Mouse (Mus musculus) MEL (cell line): Measurements from ENCODE around the gene Hnrnpc. TPM values are rescaled to one million over a fixed set of nuclear protein-coding genes. Genes with fewer than 3 reads are reported as not detected.
"Not testable (repeated sequence)": the region's sequence is repeated elsewhere in the genome, so short reads cannot be mapped to it uniquely, and the experiment has no call there.

Experiments used
- DNase-seq: peaks from one replicate; pipeline ENCODE4 v3.0.0; 2011; ENCODE audit warnings: low read depth, low spot score
- H3K27ac ChIP-seq: 2 replicates; pipeline ENCODE4 v1.5.1; 2012; ENCODE audit warnings: low read depth, mild to moderate bottlenecking, control low read depth, low read length, moderate library complexity; ENCODE audit not compliant: control insufficient read depth
- H3K27me3 ChIP-seq, 2 experiments: fragments of 150-350 bp in 1 of 2; sonication (generic) in 1 of 2; 2 replicates each; pipeline ENCODE4 v1.6.1; 2012; ENCODE audit warnings: low read length in 2 of 2, mild to moderate bottlenecking in 2 of 2, improper control_type of control experiment in 1 of 2, moderate library complexity in 1 of 2; ENCODE audit not compliant: insufficient read depth in 2 of 2, control insufficient read depth in 1 of 2
- H3K36me3 ChIP-seq, 2 experiments: 2 replicates each; pipeline ENCODE4 v1.6.1; 2012 to 2014; ENCODE audit warnings: low read length in 2 of 2, improper control_type of control experiment in 1 of 2, inconsistent platforms in 1 of 2, mild to moderate bottlenecking in 1 of 2; ENCODE audit not compliant: insufficient read depth in 2 of 2, control insufficient read depth in 1 of 2
- H3K4me1 ChIP-seq, 2 experiments: fragments of 150-350 bp in 1 of 2; sonication (generic) in 1 of 2; 2 replicates each; pipeline ENCODE4 v1.6.1; 2012; ENCODE audit warnings: low read length in 2 of 2, improper control_type of control experiment in 1 of 2, mild to moderate bottlenecking in 1 of 2; ENCODE audit not compliant: insufficient read depth in 2 of 2, control insufficient read depth in 1 of 2
- H3K4me3 ChIP-seq, 2 experiments: fragments of 150-350 bp in 1 of 2; sonication (generic) in 1 of 2; 2 replicates each; pipeline ENCODE4 v1.5.1; 2012; ENCODE audit warnings: low read depth in 2 of 2, low read length in 2 of 2, mild to moderate bottlenecking in 2 of 2, moderate library complexity in 2 of 2, control low read depth in 1 of 2, improper control_type of control experiment in 1 of 2; ENCODE audit not compliant: control insufficient read depth in 1 of 2, insufficient read depth in 1 of 2
- H3K79me2 ChIP-seq: 2 replicates; pipeline ENCODE4 v1.6.1; 2012; ENCODE audit warnings: mild to moderate bottlenecking, low read length, moderate library complexity; ENCODE audit not compliant: control insufficient read depth, poor library complexity, insufficient read depth
- H3K9ac ChIP-seq: 2 replicates; pipeline ENCODE4 v1.6.1; 2012; ENCODE audit warnings: low read depth, mild to moderate bottlenecking, control low read depth, low read length, moderate library complexity; ENCODE audit not compliant: control insufficient read depth, poor library complexity, severe bottlenecking
- H3K9me3 ChIP-seq: fragments of 150-350 bp; sonication (generic); replicated peaks from 2 replicates; pipeline ENCODE4 v1.6.1; 2012; ENCODE audit warnings: mild to moderate bottlenecking, low read length, improper control_type of control experiment, moderate library complexity; ENCODE audit not compliant: insufficient read depth
- ETS1 ChIP-seq: IDR thresholded peaks from 2 replicates; pipeline ENCODE4 v1.6.1; 2012; ENCODE audit warnings: low read depth, mild to moderate bottlenecking, inconsistent platforms, low read length, improper control_type of control experiment, moderate library complexity
- GABPA ChIP-seq: IDR thresholded peaks from 2 replicates; pipeline ENCODE4 v1.6.1; 2012; ENCODE audit warnings: low read depth, mild to moderate bottlenecking, inconsistent platforms, low read length, improper control_type of control experiment, moderate library complexity
- GATA1 ChIP-seq: IDR thresholded peaks from 2 replicates; pipeline ENCODE4 v1.6.1; 2011; ENCODE audit warnings: low read depth, low read length, improper control_type of control experiment
- HCFC1 ChIP-seq: IDR thresholded peaks from 2 replicates; pipeline ENCODE4 v1.6.1; 2012; ENCODE audit warnings: low read depth, mild to moderate bottlenecking, inconsistent platforms, low read length, improper control_type of control experiment, moderate library complexity
- KAT2A ChIP-seq: conservative IDR thresholded peaks from 2 replicates; pipeline ENCODE4 v1.6.1; 2012; ENCODE audit warnings: low read depth, low read length, improper control_type of control experiment, inconsistent platforms
- MYC ChIP-seq: IDR thresholded peaks from 2 replicates; pipeline ENCODE4 v1.6.1; 2011; ENCODE audit warnings: low read depth, mild to moderate bottlenecking, low read length, improper control_type of control experiment, moderate library complexity
- POLR2A ChIP-seq, 2 experiments: IDR thresholded peaks; 2 replicates each; pipeline ENCODE4 v1.6.1; 2011 to 2012; ENCODE audit warnings: low read length in 2 of 2, mild to moderate bottlenecking in 2 of 2, control low read depth in 1 of 2, improper control_type of control experiment in 1 of 2, low read depth in 1 of 2, moderate library complexity in 1 of 2; ENCODE audit not compliant: control insufficient read depth in 1 of 2, insufficient read depth in 1 of 2, poor library complexity in 1 of 2
- RAD21 ChIP-seq: IDR thresholded peaks from 2 replicates; pipeline ENCODE4 v1.6.1; 2011; ENCODE audit warnings: mild to moderate bottlenecking, low read depth, low read length, improper control_type of control experiment
- RCOR1 ChIP-seq: IDR thresholded peaks from 2 replicates; pipeline ENCODE4 v1.6.1; 2012; ENCODE audit warnings: low read depth, mild to moderate bottlenecking, inconsistent platforms, low read length, improper control_type of control experiment
- TAL1 ChIP-seq: IDR thresholded peaks from 2 replicates; pipeline ENCODE4 v1.6.1; 2012; ENCODE audit warnings: mild to moderate bottlenecking, inconsistent platforms, low read length, moderate library complexity, mixed read lengths
- TCF12 ChIP-seq: IDR thresholded peaks from 2 replicates; pipeline ENCODE4 v1.6.1; 2014; ENCODE audit warnings: low read depth, mild to moderate bottlenecking, inconsistent platforms, low read length, improper control_type of control experiment, moderate library complexity
- UBTF ChIP-seq: IDR thresholded peaks from 2 replicates; pipeline ENCODE4 v1.6.1; 2012; ENCODE audit warnings: low read depth, mild to moderate bottlenecking, inconsistent platforms, low read length, improper control_type of control experiment, moderate library complexity, borderline replicate concordance; ENCODE audit not compliant: insufficient read depth
- USF1 ChIP-seq: IDR thresholded peaks from 2 replicates; pipeline ENCODE4 v1.6.1; 2014; ENCODE audit warnings: low read depth, mild to moderate bottlenecking, inconsistent platforms, low read length, improper control_type of control experiment, moderate library complexity
- ZC3H11A ChIP-seq: IDR thresholded peaks from 2 replicates; pipeline ENCODE4 v1.6.1; 2012; ENCODE audit warnings: low read depth, mild to moderate bottlenecking, inconsistent platforms, low read length, improper control_type of control experiment
- ZKSCAN1 ChIP-seq: IDR thresholded peaks from 2 replicates; pipeline ENCODE4 v1.6.1; 2012; ENCODE audit warnings: low read depth, mild to moderate bottlenecking, inconsistent platforms, low read length, improper control_type of control experiment, moderate library complexity
- ZNF384 ChIP-seq: IDR thresholded peaks from 2 replicates; pipeline ENCODE4 v1.6.1; 2012; ENCODE audit warnings: low read depth, mild to moderate bottlenecking, inconsistent platforms, low read length, improper control_type of control experiment
- polyA plus RNA-seq, 2 experiments: library from polyadenylated mRNA; stranded (reverse) in 1 of 2; unstranded in 1 of 2; fragments of >175 nt in 1 of 2; fragments of >200 nt in 1 of 2; gene quantifications; 2 replicates each; pipeline versions ENCODE4 v1.2.1 to v1.2.4; 2012; ENCODE audit warnings: low replicate concordance in 2 of 2, low read depth in 1 of 2; ENCODE audit not compliant: insufficient read length in 2 of 2, insufficient read depth in 1 of 2, missing spikeins in 1 of 2
- total RNA-seq: library from RNA; depleted of rRNA; stranded (reverse); fragments of 300-350 nt; gene quantifications from 2 replicates; pipeline ENCODE4 v1.2.3, GENCODE M21; 2012

Gene Hnrnpc
- total and polyA plus RNA-seq, 3 experiments: 272 to 3,096 (median 626) TPM

GRCm38 (mm10) chr14:52060800-52061199 is 43.0 kb downstream of the Hnrnpc start:
- no peaks in the 10 kb centered on the region for H3K27me3 ChIP-seq
- DNase-seq: no peak
- H3K27ac ChIP-seq: no peak overlapping the region
- no peaks in the 10 kb centered on the region for H3K4me1 ChIP-seq
- no peak overlapping the region for H3K4me3 ChIP-seq
- no peaks in the 10 kb centered on the region for H3K36me3 ChIP-seq
- H3K9me3 ChIP-seq: no peaks in the 10 kb centered on the region
- no peak for TF ChIP-seq RCOR1
- no peak for TF ChIP-seq GABPA
- TF ChIP-seq ZKSCAN1: no peak
- no peak for TF ChIP-seq KAT2A
- TF ChIP-seq TAL1: no peak
- TF ChIP-seq ZC3H11A: no peak
- no peak overlapping the region for H3K9ac ChIP-seq
- no peaks in the 10 kb centered on the region for H3K79me2 ChIP-seq

DNA sequence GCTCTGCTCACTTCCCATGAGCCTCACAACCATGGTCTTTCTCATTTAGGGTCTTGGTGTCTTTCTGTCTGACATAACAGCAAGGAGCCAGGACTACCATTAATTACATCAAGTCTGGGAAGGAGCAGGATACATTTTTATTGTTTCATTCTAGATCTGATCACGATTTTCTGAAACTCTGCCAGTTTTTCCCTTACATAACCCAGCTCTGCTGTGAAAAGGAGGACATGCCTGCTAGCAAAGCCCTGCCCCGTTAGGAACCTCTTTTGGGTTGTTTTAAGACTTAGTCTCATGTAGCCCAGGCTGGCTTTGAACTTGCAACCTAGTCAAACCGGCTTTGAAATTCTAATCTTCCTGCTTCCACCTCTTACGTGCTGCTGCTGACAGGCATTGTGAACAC is 43.8 kb downstream of the Hnrnpc start:
- no peaks in the 10 kb centered on the region for H3K27me3 ChIP-seq
- no peak overlapping the region for H3K9ac ChIP-seq
- no peaks in the 10 kb centered on the region for H3K9me3 ChIP-seq
- H3K27ac ChIP-seq: no peak overlapping the region
- H3K4me1 ChIP-seq: no peaks in the 10 kb centered on the region
- H3K4me3 ChIP-seq: no peak overlapping the region
- TF ChIP-seq ZNF384: no peak
- no peak for TF ChIP-seq ZC3H11A
- TF ChIP-seq POLR2A (IDR thresholded peaks at IDR 0.05; ENCODE audit: control insufficient read depth in 1 of 2, insufficient read depth in 1 of 2, low read depth in 1 of 2, low read length in 2 of 2, poor library complexity in 1 of 2): no peak
- no peak for TF ChIP-seq TAL1
- TF ChIP-seq UBTF: no peak
- TF ChIP-seq RAD21: no peak
- no peak for TF ChIP-seq ETS1
- TF ChIP-seq GATA1: no peak
- TF ChIP-seq HCFC1: no peak
- TF ChIP-seq TCF12: no peak
- no peak for TF ChIP-seq USF1
- H3K79me2 ChIP-seq: no peaks in the 10 kb centered on the region
- no peaks in the 10 kb centered on the region for H3K36me3 ChIP-seq
- no peak for DNase-seq

DNA sequence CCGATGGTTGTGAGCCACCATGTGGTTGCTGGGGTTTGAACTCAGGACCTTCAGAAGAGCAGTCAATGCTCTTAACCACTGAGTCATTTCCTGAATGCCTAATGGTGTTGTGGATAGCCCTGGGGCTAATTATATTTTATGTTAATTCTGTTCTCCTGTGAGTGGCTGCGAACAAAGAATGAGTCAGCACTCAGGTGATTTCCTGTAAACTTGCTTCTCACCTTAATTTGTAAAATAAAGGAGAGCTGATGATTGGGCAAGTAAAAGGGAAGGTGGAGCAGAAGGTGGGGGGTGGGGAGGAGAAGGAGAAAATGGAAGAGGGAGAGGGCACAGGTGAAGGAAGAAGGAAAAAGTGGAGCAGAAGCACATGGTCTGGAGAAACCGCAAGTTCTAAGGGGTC is 51.1 kb downstream of the Hnrnpc start:
- peak; percentile 35 for DNase-seq
- not testable (repeated sequence) for H3K27me3 ChIP-seq, H3K9ac ChIP-seq, H3K36me3 ChIP-seq, H3K4me1 ChIP-seq, H3K79me2 ChIP-seq, H3K9me3 ChIP-seq, H3K4me3 ChIP-seq
- peak overlapping the region; percentile 30 for H3K27ac ChIP-seq
- TF ChIP-seq ETS1 (0 out of 2 replicates have a peak, but pooled peaks have one; percentile 29), MYC (0 out of 2 replicates have a peak, but pooled peaks have one; percentile 16)
